9 mouse cellular contexts compared by ENCODE assay signal in the genomic region with DNA sequence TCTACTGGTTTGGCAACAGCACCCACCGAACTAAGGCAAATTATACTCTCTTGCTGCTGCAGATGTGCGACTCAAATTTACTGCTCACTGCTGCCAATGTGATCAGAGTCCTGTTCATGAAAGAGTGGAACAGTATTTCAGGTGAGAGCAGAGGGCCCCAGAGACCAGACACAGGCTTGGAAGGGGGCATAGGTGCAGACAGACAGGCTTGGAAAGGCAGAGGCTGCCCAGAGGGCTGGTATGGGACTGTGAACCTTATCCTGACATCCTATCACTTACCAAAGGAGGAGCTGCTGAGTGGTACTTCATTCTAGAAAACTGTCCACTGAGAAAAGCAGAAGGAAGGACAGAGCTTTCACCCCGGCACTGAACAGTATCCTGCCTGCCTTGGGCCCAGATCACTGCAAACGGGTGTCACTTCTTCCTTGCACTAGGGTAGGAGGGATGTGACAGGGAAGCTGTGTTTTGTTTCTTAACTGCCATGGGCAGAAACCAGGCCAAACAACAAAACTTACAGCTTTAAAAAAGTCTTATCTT. TPM values are rescaled to one million over a fixed set of nuclear protein-coding genes. Genes with fewer than 3 reads are reported as not detected.
DNase-seq lines count a peak whose midpoint lies in the region; ATAC-seq lines count a peak whose summit lies in the region.
"Had no signal": no experiment of that assay in that cellular context is flagged by ENCODE, and none has a peak within 500 bp of the region (broad histone marks: within the 10 kb centered on the region; RNA-seq: fewer than 3 reads in every experiment).

No protein-coding gene starts in this region.

- ATAC-seq in hematopoietic stem cell, adult 5-6 weeks (replicated peaks in 1 of 2; ENCODE audit: insufficient read depth in 1 of 2, low FRiP score in 2 of 2, low TSS enrichment in 1 of 2, low read depth in 1 of 2, poor library complexity in 2 of 2, severe bottlenecking in 2 of 2), result peak; percentile 57 to 59
- ATAC-seq in neutrophil, adult 5-6 weeks (ENCODE audit: extremely low read depth, insufficient number of reproducible peaks, low FRiP score, poor library complexity, severe bottlenecking), result 0 out of 2 replicates have a peak, but pooled peaks have one; percentile 27
- ATAC-seq in cerebellum, adult (ENCODE audit: insufficient number of reproducible peaks, low FRiP score, low TSS enrichment), result no peak
- ATAC-seq: Patski had no signal

- DNase-seq in layer of hippocampus, adult 11-12 months (ENCODE audit: low spot score), result peak; percentile 24
- DNase-seq in layer of hippocampus, adult 18-20 months (ENCODE audit: low spot score in 2 of 2), result no peak
- DNase-seq in brain, adult 2 months (ENCODE audit: low read depth, low spot score), result peak; percentile 6
- DNase-seq in cerebellum, adult 11-12 months, result no peak
- DNase-seq: kidney, adult 8-10 months had no signal

RNA-seq across cellular contexts. Expression of a gene that starts 0.9 kb away (rescaled TPM):
- 1 to 10 TPM; 1.1 to 1.4 TPM for total RNA-seq in layer of hippocampus, adult 18-20 months (2021)
- 4.4 and 6.5 TPM in 2 replicates for total RNA-seq in hematopoietic stem cell, adult 5-6 weeks (2017)
- total RNA-seq in neutrophil, adult 5-6 weeks (2017), result 4.3 and 5.1 TPM in 2 replicates

RNA-seq across cellular contexts. Expression of a gene that starts 27.7 kb away (rescaled TPM):
- 1 to 10 TPM; 1.4 TPM for total RNA-seq in layer of hippocampus, adult 18-20 months (2021)
- total RNA-seq in hematopoietic stem cell, adult 5-6 weeks (2017), result 13.2 and 22.3 TPM in 2 replicates
- 5.5 and 6.4 TPM in 2 replicates for total RNA-seq in neutrophil, adult 5-6 weeks (2017)

RNA-seq across cellular contexts. Expression of a gene that starts 31.5 kb away (rescaled TPM):
- 10 to 100 TPM; 35.9 to 37.4 TPM for total RNA-seq in layer of hippocampus, adult 18-20 months (2021)
- 43.8 and 46.2 TPM in 2 replicates for total RNA-seq in hematopoietic stem cell, adult 5-6 weeks (2017)
- total RNA-seq in neutrophil, adult 5-6 weeks (2017), result 19.2 and 21.7 TPM in 2 replicates

RNA-seq across cellular contexts. Expression of a gene that starts 58.5 kb away (rescaled TPM):
- total RNA-seq in layer of hippocampus, adult 18-20 months (2021), result 10 to 100 TPM; 19.4 to 19.7 TPM
- total RNA-seq in hematopoietic stem cell, adult 5-6 weeks (2017), result 7.8 and 9.7 TPM in 2 replicates
- total RNA-seq in neutrophil, adult 5-6 weeks (2017), result 0.81 and 2.9 TPM in 2 replicates

Comparison
In these comparisons a context has a peak if more than half of its experiments do, and no peak if none do; other contexts are left out.
1. DNase-seq: peak in layer of hippocampus, adult 11-12 months (single experiment) and brain, adult 2 months (single experiment); none in layer of hippocampus, adult 18-20 months (0 of 2) and cerebellum, adult 11-12 months (single experiment).